Mouse (Mus musculus): ENCODE measurements around the gene Rbfox3. TPM values are rescaled to one million over a fixed set of nuclear protein-coding genes. Genes with fewer than 3 reads are reported as not detected.

The Rbfox3 gene
- polyA plus RNA-seq, 1 experiment from 2014 or later = 31.7 TPM

DNA sequence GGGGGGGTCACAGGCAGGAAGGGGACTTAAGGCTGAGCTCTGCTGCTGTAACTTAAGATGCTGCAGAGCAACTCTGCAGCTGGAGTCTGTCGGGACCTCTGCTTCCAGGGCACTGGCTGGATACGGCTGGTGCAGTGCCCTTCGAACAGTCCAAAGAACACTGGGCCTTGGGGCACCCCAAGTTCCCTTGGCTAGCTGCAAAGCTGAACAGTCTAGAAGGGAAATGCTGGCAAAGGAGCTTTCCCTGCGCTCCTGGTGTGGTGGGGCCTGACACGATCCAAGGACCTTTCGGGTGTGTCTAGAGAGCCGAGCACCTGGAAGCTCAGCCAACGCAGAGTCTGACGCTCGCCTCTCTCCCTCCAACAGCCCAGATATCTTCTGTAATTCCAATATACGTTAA, 12.8 kb downstream of the Rbfox3 start:
- Histone ChIP-seq H3K27me3 (ENCODE audit: control insufficient read depth, insufficient read depth, low read length) (no peaks in the 10 kb centered on the region), H3K4me2 (ENCODE audit: low read length) (no peak overlapping the region), H3K9me3 (ENCODE audit: control insufficient read depth, low read length) (no peaks in the 10 kb centered on the region), H3K36me3 (ENCODE audit: control insufficient read depth, insufficient read depth, low read length) (no peaks in the 10 kb centered on the region), H3K4me1 (ENCODE audit: control insufficient read depth, insufficient read depth, low read length) (peaks cover 30% of the 10 kb centered on the region), H3K9ac (replicated peaks; ENCODE audit: low read length) (no peak overlapping the region), H3K4me3 (replicated peaks; ENCODE audit: low read depth, low read length) (no peak overlapping the region), H3K27ac (replicated peaks; ENCODE audit: low read depth, low read length) (no peak overlapping the region)
- WGBS = 76% methylated on average over 11 of the region's 11 CpGs
- no peak for DNase-seq
- ATAC-seq (ENCODE audit: low FRiP score, low TSS enrichment) = no peak

DNA sequence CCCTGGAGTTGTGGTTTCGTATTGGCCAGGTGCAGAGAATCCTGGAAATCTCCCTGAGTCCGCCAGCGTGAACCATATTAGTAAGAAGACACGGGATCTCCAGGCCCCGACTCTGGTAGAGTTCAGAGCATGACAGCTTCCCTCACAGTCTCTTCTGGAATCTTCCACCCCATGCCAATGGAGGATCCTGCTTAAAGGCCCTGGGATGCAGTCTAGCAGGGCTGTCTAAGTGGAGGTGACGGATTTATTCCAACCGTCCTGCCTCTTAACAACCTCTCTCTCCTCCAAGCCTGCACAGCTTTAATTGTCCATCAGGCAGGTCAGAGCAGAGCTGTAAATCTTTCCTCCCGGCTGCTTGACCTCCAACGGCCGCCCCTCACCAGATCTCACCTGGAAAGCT, 13.2 kb downstream of the Rbfox3 start:
- peaks cover 30% of the 10 kb centered on the region for H3K4me1 ChIP-seq (ENCODE audit: control insufficient read depth, insufficient read depth, low read length)

DNA sequence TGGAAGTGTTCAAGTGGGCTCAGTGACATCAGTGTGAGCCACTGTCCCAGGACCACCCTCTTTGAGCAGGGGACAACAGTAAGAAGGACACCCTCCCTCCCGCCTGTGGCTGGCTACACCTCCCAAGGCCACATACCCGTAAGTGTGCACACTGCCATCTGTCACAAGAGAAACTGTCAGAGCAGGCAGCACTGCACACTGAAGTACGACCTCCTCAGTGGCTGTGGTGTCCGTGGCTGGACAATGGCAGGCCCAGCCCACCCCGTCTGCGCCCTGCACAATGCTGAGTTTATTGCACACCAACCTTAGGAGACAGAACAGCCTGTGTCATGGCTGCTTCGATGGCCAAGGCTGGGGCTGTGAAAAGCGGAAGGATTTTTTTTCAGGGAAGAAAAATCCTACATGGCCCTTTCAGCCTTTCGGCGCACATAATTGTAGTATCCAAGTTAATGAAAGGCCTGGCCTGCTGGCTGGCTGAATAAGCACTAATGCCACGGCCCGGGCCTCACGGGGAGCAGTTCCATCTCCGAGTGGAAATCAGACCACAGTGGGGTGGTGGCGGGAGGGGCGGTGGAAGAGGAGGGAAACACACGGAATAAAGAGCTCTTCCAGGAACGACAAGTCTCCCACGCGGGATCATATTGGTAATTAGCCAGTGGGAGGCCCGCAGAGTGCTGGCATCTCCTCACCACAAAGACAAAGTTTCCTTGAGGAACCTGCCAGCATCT, 14.1 kb downstream of the Rbfox3 start:
- peak overlapping the region; percentile 60; the same call in 1 of the 2 replicates for H3K27ac ChIP-seq (replicated peaks; ENCODE audit: low read depth, low read length)
- H3K4me1 ChIP-seq (ENCODE audit: control insufficient read depth, insufficient read depth, low read length) = peaks cover 30% of the 10 kb centered on the region
- H3K4me2 ChIP-seq (ENCODE audit: low read length) = no peak overlapping the region
- H3K9me3 ChIP-seq (ENCODE audit: control insufficient read depth, low read length) = no peaks in the 10 kb centered on the region
- DNase-seq (peak; percentile 40), ATAC-seq (ENCODE audit: low FRiP score, low TSS enrichment) (no peak)
- peak overlapping the region; percentile 26; the same call in 1 of the 2 replicates for H3K9ac ChIP-seq (replicated peaks; ENCODE audit: low read length)
- no peaks in the 10 kb centered on the region for H3K36me3 ChIP-seq (ENCODE audit: control insufficient read depth, insufficient read depth, low read length)
- WGBS = 21% methylated on average over 21 of the region's 21 CpGs
- H3K27me3 ChIP-seq (ENCODE audit: control insufficient read depth, insufficient read depth, low read length) = no peaks in the 10 kb centered on the region
- no peak overlapping the region for H3K4me3 ChIP-seq (replicated peaks; ENCODE audit: low read depth, low read length)

More for the DNA sequence above, 13.2 kb downstream of the Rbfox3 start:
- H3K27me3 ChIP-seq (ENCODE audit: control insufficient read depth, insufficient read depth, low read length) = no peaks in the 10 kb centered on the region
- DNase-seq (no peak), ATAC-seq (ENCODE audit: low FRiP score, low TSS enrichment) (no peak)
- H3K36me3 ChIP-seq (ENCODE audit: control insufficient read depth, insufficient read depth, low read length) = no peaks in the 10 kb centered on the region
- no peak overlapping the region for H3K9ac ChIP-seq (replicated peaks; ENCODE audit: low read length)
- no peaks in the 10 kb centered on the region for H3K9me3 ChIP-seq (ENCODE audit: control insufficient read depth, low read length)
- WGBS = 64% methylated on average over 10 of the region's 10 CpGs
- H3K27ac ChIP-seq (replicated peaks; ENCODE audit: low read depth, low read length) = no peak overlapping the region
- H3K4me2 ChIP-seq (ENCODE audit: low read length) = no peak overlapping the region
- H3K4me3 ChIP-seq (replicated peaks; ENCODE audit: low read depth, low read length) = no peak overlapping the region

DNA sequence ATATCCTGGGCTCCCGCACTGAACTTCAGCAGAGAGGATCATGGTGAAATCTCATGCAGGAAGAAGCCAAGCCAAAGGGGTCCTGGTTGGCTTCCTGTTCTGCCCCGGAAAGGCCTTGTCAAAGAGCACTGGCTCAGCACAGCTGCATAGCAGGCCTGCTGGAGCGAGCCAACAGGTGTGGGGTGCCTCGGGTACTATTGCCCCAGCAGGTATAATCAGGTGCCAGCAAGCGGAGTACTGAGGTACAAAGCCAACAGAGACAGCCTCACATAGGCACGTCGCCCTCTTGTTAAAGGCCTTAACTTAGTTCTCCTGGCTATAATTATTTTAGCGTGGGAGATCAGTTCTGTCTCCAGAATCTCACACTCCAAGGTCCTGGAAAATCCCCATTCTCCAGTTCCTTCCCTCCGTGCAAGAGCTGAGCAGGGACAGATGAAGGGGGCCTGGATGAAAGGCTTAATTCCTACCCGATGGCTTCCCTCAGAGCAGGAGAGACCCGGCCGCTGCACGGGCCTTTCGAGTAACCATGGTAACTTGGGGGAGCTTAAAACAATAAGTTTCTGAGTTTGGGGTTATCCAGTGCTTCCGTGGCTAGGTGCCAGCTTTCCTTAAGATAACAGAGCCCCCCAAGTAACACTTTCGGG, 15.2 kb downstream of the Rbfox3 start:
- ATAC-seq (ENCODE audit: low FRiP score, low TSS enrichment) = no peak
- WGBS = 24% methylated on average over 16 of the region's 16 CpGs

DNA sequence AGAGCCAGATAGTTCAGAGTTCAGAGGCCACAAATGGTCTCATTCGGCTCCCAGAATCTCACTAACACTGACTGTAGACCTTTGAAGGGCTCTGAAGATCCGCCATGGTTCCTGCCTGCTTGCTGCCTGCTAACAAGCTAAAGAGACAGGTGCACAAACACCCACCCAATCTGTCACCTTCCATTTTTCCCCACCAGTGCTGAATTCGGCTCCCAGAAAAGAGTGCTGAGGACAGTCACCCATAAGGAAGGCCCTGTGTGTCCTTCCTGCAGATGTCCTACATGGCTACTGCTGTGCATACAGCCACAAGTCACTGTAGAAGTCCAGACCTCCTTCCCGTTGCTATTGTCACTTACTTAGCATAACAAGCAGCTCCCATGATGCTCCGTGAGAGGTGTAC, 16.6 kb downstream of the Rbfox3 start:
- no peaks in the 10 kb centered on the region for H3K9me3 ChIP-seq (ENCODE audit: control insufficient read depth, low read length)
- no peaks in the 10 kb centered on the region for H3K27me3 ChIP-seq (ENCODE audit: control insufficient read depth, insufficient read depth, low read length)
- ATAC-seq (ENCODE audit: low FRiP score, low TSS enrichment) (no peak), DNase-seq (no peak)
- no peak overlapping the region for H3K4me3 ChIP-seq (replicated peaks; ENCODE audit: low read depth, low read length)
- no peak overlapping the region for H3K27ac ChIP-seq (replicated peaks; ENCODE audit: low read depth, low read length)
- peaks cover 35% of the 10 kb centered on the region for H3K4me1 ChIP-seq (ENCODE audit: control insufficient read depth, insufficient read depth, low read length)
- H3K4me2 ChIP-seq (ENCODE audit: low read length) = no peak overlapping the region
- 70% methylated on average over 5 of the region's 5 CpGs for WGBS
- no peaks in the 10 kb centered on the region for H3K36me3 ChIP-seq (ENCODE audit: control insufficient read depth, insufficient read depth, low read length)
- H3K9ac ChIP-seq (replicated peaks; ENCODE audit: low read length) = no peak overlapping the region

More for the DNA sequence above, 15.2 kb downstream of the Rbfox3 start:
- Histone ChIP-seq H3K9me3 (ENCODE audit: control insufficient read depth, low read length) (no peaks in the 10 kb centered on the region), H3K4me3 (replicated peaks; ENCODE audit: low read depth, low read length) (no peak overlapping the region), H3K27me3 (ENCODE audit: control insufficient read depth, insufficient read depth, low read length) (no peaks in the 10 kb centered on the region), H3K27ac (replicated peaks; ENCODE audit: low read depth, low read length) (no peak overlapping the region), H3K4me1 (ENCODE audit: control insufficient read depth, insufficient read depth, low read length) (peaks cover 32% of the 10 kb centered on the region), H3K36me3 (ENCODE audit: control insufficient read depth, insufficient read depth, low read length) (no peaks in the 10 kb centered on the region), H3K4me2 (ENCODE audit: low read length) (no peak overlapping the region), H3K9ac (replicated peaks; ENCODE audit: low read length) (no peak overlapping the region)
- peak; percentile 68 for DNase-seq

DNA sequence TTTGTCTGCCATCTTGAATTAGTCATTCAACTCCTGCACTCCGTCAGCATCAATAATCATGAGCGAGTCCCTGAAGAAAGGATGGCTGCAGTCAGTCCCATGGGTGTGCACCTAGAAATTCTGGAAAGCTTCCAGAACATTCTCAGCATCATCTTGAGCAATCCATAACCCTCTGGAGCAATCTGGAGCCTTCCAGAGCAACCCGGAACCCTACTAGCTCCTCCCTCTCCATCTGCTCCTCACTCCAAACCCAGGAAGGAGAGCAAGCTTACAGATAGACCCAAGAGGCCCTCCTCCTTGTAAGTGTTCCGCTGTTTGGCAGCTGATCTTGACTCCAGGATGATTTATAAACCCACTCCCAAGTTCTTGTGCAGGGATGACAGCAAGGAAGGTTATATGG, 17.2 kb downstream of the Rbfox3 start:
- H3K4me1 ChIP-seq (ENCODE audit: control insufficient read depth, insufficient read depth, low read length) = peaks cover 35% of the 10 kb centered on the region

DNA sequence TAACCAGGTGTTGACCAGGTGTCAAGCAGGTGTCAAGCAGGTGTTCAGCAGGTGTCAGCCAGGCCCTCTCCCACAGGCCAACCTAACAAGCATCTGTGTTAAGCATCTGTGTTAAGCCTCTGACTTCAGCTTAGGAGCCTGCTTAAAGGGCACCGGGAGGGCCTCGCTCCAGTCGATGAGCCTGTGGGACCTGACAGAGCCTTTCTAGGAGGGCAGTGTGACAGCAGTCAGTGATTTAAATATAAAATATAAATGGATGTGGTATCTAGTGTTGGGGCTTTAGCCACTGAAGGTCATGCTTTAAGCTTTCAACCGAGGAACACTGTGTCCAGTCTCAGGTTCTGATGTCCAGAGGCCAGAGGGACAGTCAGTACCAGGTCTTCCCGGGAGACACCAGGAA, 18.5 kb downstream of the Rbfox3 start:
- Histone ChIP-seq H3K36me3 (ENCODE audit: control insufficient read depth, insufficient read depth, low read length) (no peaks in the 10 kb centered on the region), H3K9ac (replicated peaks; ENCODE audit: low read length) (no peak overlapping the region), H3K4me2 (ENCODE audit: low read length) (no peak overlapping the region), H3K27ac (replicated peaks; ENCODE audit: low read depth, low read length) (no peak overlapping the region), H3K9me3 (ENCODE audit: control insufficient read depth, low read length) (no peaks in the 10 kb centered on the region), H3K4me3 (replicated peaks; ENCODE audit: low read depth, low read length) (no peak overlapping the region), H3K4me1 (ENCODE audit: control insufficient read depth, insufficient read depth, low read length) (peaks cover 32% of the 10 kb centered on the region), H3K27me3 (ENCODE audit: control insufficient read depth, insufficient read depth, low read length) (no peaks in the 10 kb centered on the region)
- DNase-seq (no peak), ATAC-seq (ENCODE audit: low FRiP score, low TSS enrichment) (no peak)
- WGBS = 89% methylated on average over 5 of the region's 5 CpGs

More for the DNA sequence above, 17.2 kb downstream of the Rbfox3 start:
- DNase-seq = no peak
- Histone ChIP-seq H3K27me3 (ENCODE audit: control insufficient read depth, insufficient read depth, low read length) (no peaks in the 10 kb centered on the region), H3K4me3 (replicated peaks; ENCODE audit: low read depth, low read length) (no peak overlapping the region), H3K9ac (replicated peaks; ENCODE audit: low read length) (no peak overlapping the region), H3K9me3 (ENCODE audit: control insufficient read depth, low read length) (no peaks in the 10 kb centered on the region), H3K36me3 (ENCODE audit: control insufficient read depth, insufficient read depth, low read length) (no peaks in the 10 kb centered on the region), H3K4me2 (ENCODE audit: low read length) (no peak overlapping the region), H3K27ac (replicated peaks; ENCODE audit: low read depth, low read length) (no peak overlapping the region)
- ATAC-seq (ENCODE audit: low FRiP score, low TSS enrichment) = no peak
- 94% methylated on average over 4 of the region's 4 CpGs for WGBS

DNA sequence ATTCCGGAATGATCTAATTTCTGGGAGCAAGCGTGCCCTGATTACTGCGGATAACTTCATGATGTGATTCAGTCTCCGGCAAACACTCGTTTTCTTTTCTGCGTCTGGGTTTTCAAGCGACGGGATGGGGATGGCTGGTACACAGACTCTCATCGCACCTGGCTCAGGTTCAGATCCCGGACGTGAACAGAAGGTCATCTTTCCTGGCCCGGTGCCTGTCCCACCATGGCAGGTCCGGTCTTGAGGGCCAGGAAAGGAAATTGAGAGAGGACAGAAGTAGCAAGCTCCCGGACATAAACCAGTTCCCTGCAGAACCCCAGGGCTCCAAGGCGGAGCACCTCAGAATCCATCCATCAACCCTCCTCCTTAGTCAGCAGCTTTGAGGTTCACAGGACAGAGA, 19.9 kb downstream of the Rbfox3 start:
- 80% methylated on average over 15 of the region's 15 CpGs for WGBS
- no peak overlapping the region for H3K9ac ChIP-seq (replicated peaks; ENCODE audit: low read length)
- no peak for DNase-seq
- no peak for ATAC-seq (ENCODE audit: low FRiP score, low TSS enrichment)
- H3K4me1 ChIP-seq (ENCODE audit: control insufficient read depth, insufficient read depth, low read length) = peaks cover 18% of the 10 kb centered on the region
- H3K4me2 ChIP-seq (ENCODE audit: low read length) = no peak overlapping the region
- H3K27ac ChIP-seq (replicated peaks; ENCODE audit: low read depth, low read length) = peak overlapping the region; percentile 68; the same call in 1 of the 2 replicates
- no peaks in the 10 kb centered on the region for H3K9me3 ChIP-seq (ENCODE audit: control insufficient read depth, low read length)
- H3K36me3 ChIP-seq (ENCODE audit: control insufficient read depth, insufficient read depth, low read length) = no peaks in the 10 kb centered on the region
- no peaks in the 10 kb centered on the region for H3K27me3 ChIP-seq (ENCODE audit: control insufficient read depth, insufficient read depth, low read length)
- no peak overlapping the region for H3K4me3 ChIP-seq (replicated peaks; ENCODE audit: low read depth, low read length)

DNA sequence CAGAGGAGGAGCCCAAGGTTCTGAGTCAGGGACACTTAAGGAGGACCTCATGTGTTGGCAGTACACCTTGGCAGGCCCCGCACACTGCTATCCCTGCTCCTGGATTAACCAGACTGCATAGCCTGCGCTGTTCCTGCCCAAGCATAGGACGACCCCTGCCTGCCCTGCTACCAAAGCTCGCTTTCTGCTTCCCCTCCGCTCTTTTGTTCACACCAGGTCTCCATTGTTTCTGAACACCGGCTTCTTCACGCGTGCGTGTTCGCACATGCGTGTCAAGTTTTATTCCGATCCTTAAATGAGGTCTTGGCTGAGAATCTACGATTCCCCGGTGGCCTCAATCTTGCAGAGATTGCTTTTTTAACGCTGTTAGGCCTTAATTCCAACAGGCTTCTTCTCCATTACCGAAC, 20.4 kb downstream of the Rbfox3 start:
- no peaks in the 10 kb centered on the region for H3K9me3 ChIP-seq (ENCODE audit: control insufficient read depth, low read length)
- no peaks in the 10 kb centered on the region for H3K27me3 ChIP-seq (ENCODE audit: control insufficient read depth, insufficient read depth, low read length)
- peak; percentile 68 for DNase-seq
- no peaks in the 10 kb centered on the region for H3K36me3 ChIP-seq (ENCODE audit: control insufficient read depth, insufficient read depth, low read length)
- no peak for ATAC-seq (ENCODE audit: low FRiP score, low TSS enrichment)
- H3K4me2 ChIP-seq (ENCODE audit: low read length) = peak overlapping the region; percentile 12; the same call in 1 of the 2 replicates
- H3K4me1 ChIP-seq (ENCODE audit: control insufficient read depth, insufficient read depth, low read length) = peaks cover 13% of the 10 kb centered on the region
- H3K9ac ChIP-seq (replicated peaks; ENCODE audit: low read length) = peak overlapping the region; percentile 26; the same call in 1 of the 2 replicates
- peak overlapping the region; percentile 68; the same call in 1 of the 2 replicates for H3K27ac ChIP-seq (replicated peaks; ENCODE audit: low read depth, low read length)
- 15% methylated on average over 16 of the region's 16 CpGs for WGBS
- no peak overlapping the region for H3K4me3 ChIP-seq (replicated peaks; ENCODE audit: low read depth, low read length)
